Mouse (Mus musculus): ENCODE results near the gene Phc3.

GRCm38 (mm10) chr3:31001048-31001676, 31.9 kb upstream of the Phc3 start:
- no peak for TF ChIP-seq POLR2A (IDR thresholded peaks at IDR 0.05; ENCODE audit: control insufficient read depth, low read depth, low read length)
- TF ChIP-seq CTCF (IDR thresholded peaks at IDR 0.05; ENCODE audit: control insufficient read depth, insufficient read depth, insufficient replicate concordance, low read depth, low read length) = no peak
